Mouse (Mus musculus): ENCODE measurements at regions not wholly inside any gene's neighbourhood (a gene's known extent, or its start where the extent isn't known, plus 50 kb on each side); places are given as distances from the start of the nearest gene placed in this dataset.

DNA sequence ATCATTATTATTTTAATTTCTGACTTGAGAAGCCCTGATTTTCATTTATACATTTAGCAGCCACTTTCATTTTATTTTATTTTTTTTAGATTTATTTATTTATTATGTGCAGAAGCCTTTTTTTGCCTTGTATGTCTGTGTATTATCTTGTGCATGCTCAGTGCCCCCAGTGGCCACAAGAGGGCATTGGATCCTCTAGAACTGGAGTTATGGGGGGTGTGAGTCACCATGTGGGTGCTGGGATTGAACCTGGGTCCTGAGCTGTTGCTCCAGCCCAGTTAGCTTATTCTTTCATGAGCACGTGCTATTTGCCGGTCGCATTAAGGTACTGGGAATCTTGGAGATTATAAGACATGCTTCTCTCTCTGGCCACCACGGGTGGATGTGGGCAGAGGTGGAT is 136.3 kb upstream of the Ubr2 start:
- Histone ChIP-seq H3K27me3 (ENCODE audit: control insufficient read depth, insufficient read depth, low read length) (no peaks in the 10 kb centered on the region; the same call in 1 of the 2 replicates), H3K4me1 (ENCODE audit: control insufficient read depth, insufficient read depth, low read length) (peaks cover 10% of the 10 kb centered on the region), H3K36me3 (ENCODE audit: control insufficient read depth, insufficient read depth, low read length) (no peaks in the 10 kb centered on the region), H3K4me3 (ENCODE audit: control insufficient read depth, low read depth, low read length) (no peak overlapping the region), H3K27ac (ENCODE audit: control insufficient read depth, insufficient read depth, low read depth, low read length) (no peak overlapping the region)
- TF ChIP-seq POLR2A (IDR thresholded peaks at IDR 0.05; ENCODE audit: control insufficient read depth, low read depth, low read length) (no peak), CTCF (IDR thresholded peaks at IDR 0.05; ENCODE audit: control insufficient read depth, insufficient read depth, insufficient replicate concordance, low read depth, low read length) (0 out of 2 replicates have a peak, but pooled peaks have one; percentile 16)

- no peaks in the 10 kb centered on the region; the same call in 1 of the 2 replicates for H3K27me3 ChIP-seq (ENCODE audit: control insufficient read depth, insufficient read depth, low read length)
- H3K4me3 ChIP-seq (ENCODE audit: control insufficient read depth, low read depth, low read length), result peak overlapping the region; percentile 39; the same call in 1 of the 2 replicates
- H3K4me1 ChIP-seq (ENCODE audit: control insufficient read depth, insufficient read depth, low read length), result peaks cover 12% of the 10 kb centered on the region
- H3K36me3 ChIP-seq (ENCODE audit: control insufficient read depth, insufficient read depth, low read length), result no peaks in the 10 kb centered on the region
- TF ChIP-seq POLR2A (IDR thresholded peaks at IDR 0.05; ENCODE audit: control insufficient read depth, low read depth, low read length) (peak; percentile 32; the same call in 1 of the 2 replicates), CTCF (IDR thresholded peaks at IDR 0.05; ENCODE audit: control insufficient read depth, insufficient read depth, insufficient replicate concordance, low read depth, low read length) (no peak)
- H3K27ac ChIP-seq (ENCODE audit: control insufficient read depth, insufficient read depth, low read depth, low read length), result no peak overlapping the region
Observed at GRCm38 (mm10) chr17:47145590-47145989, 135.2 kb upstream of the Ubr2 start.

DNA sequence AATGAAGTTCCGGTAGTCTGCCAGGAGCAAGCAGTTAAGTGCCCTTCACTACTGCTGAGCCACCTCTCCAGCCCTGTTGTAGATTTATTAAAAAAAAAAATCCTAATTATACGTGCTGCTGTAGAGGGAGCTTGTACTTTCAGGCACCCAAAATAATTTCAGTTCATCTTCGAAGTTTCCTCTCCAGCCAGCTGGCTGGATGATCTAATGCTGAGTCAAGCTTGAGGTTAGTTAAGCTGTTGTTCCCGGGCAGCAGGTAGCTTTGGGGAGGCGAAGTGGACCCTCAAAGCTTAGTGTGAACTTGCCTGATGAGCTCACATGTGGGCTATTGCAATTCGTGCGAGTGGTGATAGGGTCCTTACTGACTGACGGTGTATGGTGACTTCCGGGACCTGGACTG is 134.6 kb upstream of the Ubr2 start:
- H3K36me3 ChIP-seq (ENCODE audit: control insufficient read depth, insufficient read depth, low read length), result no peaks in the 10 kb centered on the region
- TF ChIP-seq POLR2A (IDR thresholded peaks at IDR 0.05; ENCODE audit: control insufficient read depth, low read depth, low read length), result no peak
- no peak for TF ChIP-seq CTCF (IDR thresholded peaks at IDR 0.05; ENCODE audit: control insufficient read depth, insufficient read depth, insufficient replicate concordance, low read depth, low read length)
- peaks cover 15% of the 10 kb centered on the region for H3K4me1 ChIP-seq (ENCODE audit: control insufficient read depth, insufficient read depth, low read length)
- H3K27me3 ChIP-seq (ENCODE audit: control insufficient read depth, insufficient read depth, low read length), result no peaks in the 10 kb centered on the region; the same call in 1 of the 2 replicates
- H3K27ac ChIP-seq (ENCODE audit: control insufficient read depth, insufficient read depth, low read depth, low read length), result no peak overlapping the region
- H3K4me3 ChIP-seq (ENCODE audit: control insufficient read depth, low read depth, low read length), result peak overlapping the region; percentile 5; the same call in 1 of the 2 replicates

- no peak overlapping the region for H3K27ac ChIP-seq (ENCODE audit: control insufficient read depth, insufficient read depth, low read depth, low read length)
- no peak overlapping the region for H3K4me3 ChIP-seq (ENCODE audit: control insufficient read depth, low read depth, low read length)
- H3K27me3 ChIP-seq (ENCODE audit: control insufficient read depth, insufficient read depth, low read length), result no peaks in the 10 kb centered on the region; the same call in 1 of the 2 replicates
- peaks cover 20% of the 10 kb centered on the region for H3K4me1 ChIP-seq (ENCODE audit: control insufficient read depth, insufficient read depth, low read length)
- TF ChIP-seq POLR2A (IDR thresholded peaks at IDR 0.05; ENCODE audit: control insufficient read depth, low read depth, low read length) (no peak), CTCF (IDR thresholded peaks at IDR 0.05; ENCODE audit: control insufficient read depth, insufficient read depth, insufficient replicate concordance, low read depth, low read length) (no peak)
- H3K36me3 ChIP-seq (ENCODE audit: control insufficient read depth, insufficient read depth, low read length), result no peaks in the 10 kb centered on the region
Observed at GRCm38 (mm10) chr17:47144460-47144859, 134.1 kb upstream of the Ubr2 start.

DNA sequence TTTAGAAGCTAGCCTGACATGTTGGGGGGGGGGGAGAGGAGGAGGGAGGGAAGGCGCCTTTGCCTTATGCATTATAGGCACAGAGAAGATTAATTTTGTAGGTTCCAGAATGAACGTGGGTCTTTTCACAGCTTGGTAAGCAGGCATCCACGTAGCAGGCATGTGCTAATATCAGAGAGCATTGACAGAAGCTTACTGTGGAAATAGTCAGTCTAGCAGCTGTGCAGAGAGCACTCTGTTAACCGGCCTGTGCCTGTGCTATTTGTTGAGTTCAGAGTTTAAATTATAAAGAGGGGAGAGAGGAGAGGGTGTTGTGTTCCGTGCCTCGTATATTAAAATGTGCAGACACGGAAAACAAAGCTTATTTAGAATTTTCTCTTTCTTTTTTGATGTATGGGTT is 133.5 kb upstream of the Ubr2 start:
- no peak overlapping the region for H3K4me3 ChIP-seq (ENCODE audit: control insufficient read depth, low read depth, low read length)
- H3K4me1 ChIP-seq (ENCODE audit: control insufficient read depth, insufficient read depth, low read length), result peaks cover 23% of the 10 kb centered on the region
- H3K36me3 ChIP-seq (ENCODE audit: control insufficient read depth, insufficient read depth, low read length), result no peaks in the 10 kb centered on the region
- H3K27ac ChIP-seq (ENCODE audit: control insufficient read depth, insufficient read depth, low read depth, low read length), result no peak overlapping the region
- no peaks in the 10 kb centered on the region; the same call in 1 of the 2 replicates for H3K27me3 ChIP-seq (ENCODE audit: control insufficient read depth, insufficient read depth, low read length)
- TF ChIP-seq POLR2A (IDR thresholded peaks at IDR 0.05; ENCODE audit: control insufficient read depth, low read depth, low read length), result no peak
- no peak for TF ChIP-seq CTCF (IDR thresholded peaks at IDR 0.05; ENCODE audit: control insufficient read depth, insufficient read depth, insufficient replicate concordance, low read depth, low read length)

DNA sequence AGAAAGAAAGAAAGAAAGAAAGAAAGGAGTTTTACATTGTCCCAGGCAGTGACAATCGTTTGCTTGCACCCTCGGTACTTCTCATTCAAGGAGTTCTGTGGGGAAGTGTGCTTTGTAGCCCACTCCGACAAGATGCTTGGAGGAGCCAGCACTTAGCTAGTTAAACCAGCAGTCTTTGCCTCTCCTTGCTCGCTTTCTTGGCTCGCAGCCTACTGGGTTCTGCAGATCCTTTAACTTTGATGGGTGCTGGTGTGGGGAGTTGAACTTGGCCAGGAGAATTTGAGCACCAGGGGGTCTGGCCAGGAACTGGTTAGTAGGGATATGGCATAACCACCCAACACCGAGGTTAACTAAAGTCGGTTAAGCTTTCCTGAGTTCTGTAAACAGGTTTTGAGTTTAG is 132.5 kb upstream of the Ubr2 start:
- Histone ChIP-seq H3K36me3 (ENCODE audit: control insufficient read depth, insufficient read depth, low read length) (no peaks in the 10 kb centered on the region), H3K4me3 (ENCODE audit: control insufficient read depth, low read depth, low read length) (no peak overlapping the region), H3K27ac (ENCODE audit: control insufficient read depth, insufficient read depth, low read depth, low read length) (no peak overlapping the region), H3K4me1 (ENCODE audit: control insufficient read depth, insufficient read depth, low read length) (peaks cover 32% of the 10 kb centered on the region), H3K27me3 (ENCODE audit: control insufficient read depth, insufficient read depth, low read length) (no peaks in the 10 kb centered on the region; the same call in 1 of the 2 replicates)
- no peak for TF ChIP-seq POLR2A (IDR thresholded peaks at IDR 0.05; ENCODE audit: control insufficient read depth, low read depth, low read length)
- TF ChIP-seq CTCF (IDR thresholded peaks at IDR 0.05; ENCODE audit: control insufficient read depth, insufficient read depth, insufficient replicate concordance, low read depth, low read length), result no peak

DNA sequence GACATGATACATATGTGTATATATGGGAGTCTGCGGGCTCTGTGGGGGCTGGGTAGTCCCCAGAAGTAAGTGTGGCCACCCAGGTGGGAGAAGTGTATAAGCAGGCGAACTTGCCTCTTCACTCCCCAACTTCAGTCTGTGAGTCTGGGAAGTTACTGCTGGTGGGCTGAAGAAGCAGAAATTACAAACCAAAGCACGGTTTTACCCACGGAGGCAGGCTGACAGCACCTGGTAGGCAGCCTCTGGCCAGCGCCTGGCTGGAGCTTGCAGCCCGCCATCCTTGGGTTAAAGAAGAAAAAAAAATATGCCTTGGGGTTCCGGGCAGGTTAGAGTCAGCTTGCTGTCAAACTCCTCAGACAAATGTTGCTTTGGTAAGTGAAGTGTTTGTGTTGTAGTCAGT is 131.9 kb upstream of the Ubr2 start:
- Histone ChIP-seq H3K36me3 (ENCODE audit: control insufficient read depth, insufficient read depth, low read length) (no peaks in the 10 kb centered on the region), H3K27me3 (ENCODE audit: control insufficient read depth, insufficient read depth, low read length) (no peaks in the 10 kb centered on the region; the same call in 1 of the 2 replicates), H3K4me1 (ENCODE audit: control insufficient read depth, insufficient read depth, low read length) (peaks cover 32% of the 10 kb centered on the region), H3K27ac (ENCODE audit: control insufficient read depth, insufficient read depth, low read depth, low read length) (no peak overlapping the region), H3K4me3 (ENCODE audit: control insufficient read depth, low read depth, low read length) (peak overlapping the region; percentile 21; the same call in 1 of the 2 replicates)
- no peak for TF ChIP-seq POLR2A (IDR thresholded peaks at IDR 0.05; ENCODE audit: control insufficient read depth, low read depth, low read length)
- no peak for TF ChIP-seq CTCF (IDR thresholded peaks at IDR 0.05; ENCODE audit: control insufficient read depth, insufficient read depth, insufficient replicate concordance, low read depth, low read length)

Measured in testis, adult 2 months (tissue).